Mouse (Mus musculus) thymus, adult 2 months (tissue): ENCODE measurements around the gene Fgfr2. TPM values are rescaled to one million over a fixed set of nuclear protein-coding genes. Genes with fewer than 3 reads are reported as not detected.

Experiments
- DNase-seq: peaks from one replicate; pipeline ENCODE4 v3.0.0; 2021
- H3K27ac ChIP-seq: fragments of 200-500 bp; 2 replicates; pipeline ENCODE4 v1.5.1; 2012; ENCODE audit warnings: low read length, control low read depth; ENCODE audit not compliant: control insufficient read depth, insufficient read depth
- H3K27me3 ChIP-seq: fragments of 200-500 bp; 2 replicates; pipeline ENCODE4 v1.6.1; 2012; ENCODE audit warnings: mild to moderate bottlenecking, low read length, moderate library complexity, mixed read lengths; ENCODE audit not compliant: control insufficient read depth, insufficient read depth
- H3K36me3 ChIP-seq: fragments of 200-500 bp; 2 replicates; pipeline ENCODE4 v1.6.1; 2012; ENCODE audit warnings: mild to moderate bottlenecking, low read length, moderate library complexity; ENCODE audit not compliant: control insufficient read depth, insufficient read depth
- H3K4me1 ChIP-seq: fragments of 200-500 bp; replicated peaks from 2 replicates; pipeline ENCODE4 v1.6.1; 2012; ENCODE audit warnings: low read length; ENCODE audit not compliant: control insufficient read depth, insufficient read depth
- H3K4me3 ChIP-seq: fragments of 200-500 bp; 2 replicates; pipeline ENCODE4 v1.5.1; 2012; ENCODE audit warnings: mild to moderate bottlenecking, low read length, control low read depth, moderate library complexity; ENCODE audit not compliant: control insufficient read depth, insufficient read depth
- CTCF ChIP-seq: fragments of 200-500 bp; IDR thresholded peaks from 2 replicates; pipeline ENCODE4 v1.5.1; 2012; ENCODE audit warnings: mild to moderate bottlenecking, control low read depth, low read length, moderate library complexity, borderline replicate concordance; ENCODE audit not compliant: control insufficient read depth, poor library complexity, insufficient read depth; ENCODE audit errors: extremely low read depth
- POLR2A ChIP-seq: fragments of 200-500 bp; IDR thresholded peaks from 2 replicates; pipeline ENCODE4 v1.6.1; 2012; ENCODE audit warnings: mild to moderate bottlenecking, low read length, control low read depth, moderate library complexity; ENCODE audit not compliant: control insufficient read depth, poor library complexity, insufficient read depth; ENCODE audit errors: extremely low read depth
- WGBS: fragments of 180-500 bp; shearing (Covaris S2); methylation state at CpG from one replicate; pipeline ENCODE4 v1.1.7; 2018; 5-methylcytosine and 5-hydroxymethylcytosine counted together
- polyA plus RNA-seq: library from polyadenylated mRNA; depleted of rRNA; stranded (reverse); fragments of >200 nt; gene quantifications from 2 replicates; pipeline ENCODE4 v1.2.3, GENCODE M21; 2012

The Fgfr2 gene
- polyA plus RNA-seq, 1 experiment = 12.1 TPM

- Histone ChIP-seq H3K4me1 (peaks cover 23% of the 10 kb centered on the region), H3K27ac (no peak overlapping the region), H3K36me3 (no peaks in the 10 kb centered on the region), H3K4me3 (no peak overlapping the region), H3K27me3 (no peaks in the 10 kb centered on the region)
- DNase-seq = no peak
- TF ChIP-seq POLR2A (no peak), CTCF (no peak)
- WGBS = 93% methylated on average over 11 of the region's 11 CpGs
These were observed 791.0 kb downstream of the Fgfr2 start for GRCm38 (mm10) chr7:132332176-132332575.

- H3K4me1 ChIP-seq = 0 out of 2 replicates have a peak, but pooled peaks cover 12% of the 10 kb centered on the region
- TF ChIP-seq POLR2A (no peak), CTCF (no peak)
- WGBS = 75% methylated on average over 1 of the region's 1 CpGs
These were observed 793.0 kb downstream of the Fgfr2 start for GRCm38 (mm10) chr7:132330179-132330578.

GRCm38 (mm10) chr7:132328648-132329047, 794.5 kb downstream of the Fgfr2 start:
- WGBS = 95% methylated on average over 1 of the region's 1 CpGs
- no peak for TF ChIP-seq CTCF
- TF ChIP-seq POLR2A = no peak
- Histone ChIP-seq H3K27me3 (no peaks in the 10 kb centered on the region), H3K36me3 (no peaks in the 10 kb centered on the region), H3K4me3 (no peak overlapping the region), H3K4me1 (peaks cover 8% of the 10 kb centered on the region), H3K27ac (no peak overlapping the region)
- DNase-seq = no peak

More at GRCm38 (mm10) chr7:132330179-132330578, 793.0 kb downstream of the Fgfr2 start:
- Histone ChIP-seq H3K4me3 (no peak overlapping the region), H3K27ac (no peak overlapping the region), H3K36me3 (no peaks in the 10 kb centered on the region), H3K27me3 (no peaks in the 10 kb centered on the region)
- no peak for DNase-seq

- WGBS = 20% methylated on average over 5 of the region's 5 CpGs
- H3K4me1 ChIP-seq = peaks cover 12% of the 10 kb centered on the region
- H3K27me3 ChIP-seq = no peaks in the 10 kb centered on the region
- DNase-seq = no peak
- H3K36me3 ChIP-seq = no peaks in the 10 kb centered on the region
- TF ChIP-seq POLR2A = no peak
- no peak overlapping the region for H3K27ac ChIP-seq
- no peak overlapping the region for H3K4me3 ChIP-seq
These were observed 797.4 kb downstream of the Fgfr2 start for GRCm38 (mm10) chr7:132325549-132326331.

GRCm38 (mm10) chr7:132323430-132323829, 799.7 kb downstream of the Fgfr2 start:
- 37% methylated on average over 5 of the region's 5 CpGs for WGBS

GRCm38 (mm10) chr7:132321392-132321958, 801.7 kb downstream of the Fgfr2 start:
- Histone ChIP-seq H3K36me3 (no peaks in the 10 kb centered on the region), H3K4me3 (no peak overlapping the region)

More at GRCm38 (mm10) chr7:132323430-132323829, 799.7 kb downstream of the Fgfr2 start:
- no peak for TF ChIP-seq CTCF
- TF ChIP-seq POLR2A = no peak
- H3K4me1 ChIP-seq = peaks cover 10% of the 10 kb centered on the region
- no peaks in the 10 kb centered on the region for H3K27me3 ChIP-seq
- H3K4me3 ChIP-seq = no peak overlapping the region
- no peak for DNase-seq
- no peaks in the 10 kb centered on the region for H3K36me3 ChIP-seq
- peak overlapping the region; percentile 31; the same call in 1 of the 2 replicates for H3K27ac ChIP-seq

More at GRCm38 (mm10) chr7:132321392-132321958, 801.7 kb downstream of the Fgfr2 start:
- DNase-seq = no peak
- peaks cover 16% of the 10 kb centered on the region for H3K4me1 ChIP-seq
- no peaks in the 10 kb centered on the region for H3K27me3 ChIP-seq
- no peak for TF ChIP-seq POLR2A
- TF ChIP-seq CTCF = no peak
- WGBS = 96% methylated on average over 2 of the region's 2 CpGs
- no peak overlapping the region for H3K27ac ChIP-seq
